Mouse (Mus musculus): ENCODE data around the gene Maml3.

DNA sequence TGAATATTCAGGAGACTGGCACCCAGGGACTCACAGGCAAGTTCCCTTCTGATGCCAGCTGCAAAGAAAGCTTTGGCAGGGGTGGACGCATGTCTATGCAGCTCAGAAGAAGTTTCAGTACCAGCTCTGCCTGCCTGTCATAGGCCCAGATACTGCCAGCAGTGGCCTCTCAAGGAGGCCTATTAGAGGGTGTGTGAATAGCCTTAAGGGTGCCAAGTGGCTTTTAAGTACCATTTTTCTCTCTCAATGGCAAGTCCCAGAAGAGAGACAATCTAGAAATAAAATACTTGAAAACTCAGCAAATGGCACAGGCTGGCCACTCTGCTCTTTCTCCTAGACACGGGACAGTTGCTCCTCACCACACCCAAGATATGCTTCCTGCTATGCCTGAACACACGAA, 157.7 kb downstream of the Maml3 start:
- TF ChIP-seq CTCF (IDR thresholded peaks at IDR 0.05; ENCODE audit: control insufficient read depth, insufficient read depth, insufficient read length) (no peak), USF1 (IDR thresholded peaks at IDR 0.05; ENCODE audit: low read depth) (no peak)

Data from C2C12 (cell line).